8 mouse cellular contexts compared by ENCODE assay signal in genomic region chr15:82016101-82016808, GRCm38 (mm10). TPM values are rescaled to one million over a fixed set of nuclear protein-coding genes. Genes with fewer than 3 reads are reported as not detected.
DNase-seq lines count a peak whose midpoint lies in the region; ATAC-seq and TF ChIP-seq lines count a peak whose summit lies in the region.

No protein-coding gene starts in this region.

- no peak for TF ChIP-seq CTCF in gastrocnemius, adult 2 months (IDR thresholded peaks at IDR 0.05)

- H3K27ac ChIP-seq in gastrocnemius, adult 2 months = peak overlapping the region; percentile 93

- H3K9me3 ChIP-seq in megakaryocyte, embryonic 14.5 days = no peaks in the 10 kb centered on the region

- ATAC-seq in common myeloid progenitor, adult 5-6 weeks (replicated peaks; ENCODE audit: low read depth, poor library complexity, severe bottlenecking) = peak; percentile 94

- peak; percentile 99 for DNase-seq in ZHBTc4 (ENCODE audit: low read depth, low spot score)
- DNase-seq in gastrocnemius, adult 2 months = peak; percentile 99
- peak; percentile 97 for DNase-seq in hindlimb bud, embryonic 11.5 days (ENCODE audit: extremely low spot score, low read depth, low spot score)
- peak; percentile 99 for DNase-seq in left cerebral cortex, adult 8-10 months (ENCODE audit: low spot score in 2 of 2)
- DNase-seq in right cerebral cortex, postnatal 10 days (ENCODE audit: low spot score in 2 of 2) = peak; percentile 100
- peak; percentile 100 for DNase-seq in urinary bladder, postnatal 25 days (ENCODE audit: low spot score)

- H3K27me3 ChIP-seq in megakaryocyte, embryonic 14.5 days (replicated peaks) = no peaks in the 10 kb centered on the region

- intact Hi-C loops in gastrocnemius, adult 2 months (cut with DNase I) = no loop called here

- H3K4me1 ChIP-seq in megakaryocyte, embryonic 14.5 days = peaks cover 64% of the 10 kb centered on the region

- peak overlapping the region; percentile 77 for H3K4me3 ChIP-seq in gastrocnemius, adult 2 months
- peak overlapping the region; percentile 100 for H3K4me3 ChIP-seq in megakaryocyte, embryonic 14.5 days (replicated peaks)

- H3K36me3 ChIP-seq in megakaryocyte, embryonic 14.5 days (replicated peaks; ENCODE audit: low read length) = peaks cover 29% of the 10 kb centered on the region

RNA-seq across cellular contexts. Expression of gene Desi1, which starts 17.4 kb away (rescaled TPM):
- total RNA-seq in common myeloid progenitor, adult 5-6 weeks (2017) = 12.2 and 13.6 TPM in 2 replicates
- total RNA-seq in gastrocnemius, adult 2 months (2021) = 10 to 100 TPM; 14.5 to 20.8 TPM
- total RNA-seq in left cerebral cortex, adult 8-10 months (2022) = 100 to 1,000 TPM in 2 of 4 experiments, 10 to 100 TPM in 2; 81.8 to 126 (median 105) TPM
- polyA plus RNA-seq in megakaryocyte, embryonic 14.5 days (2012; ENCODE audit: insufficient read depth, low replicate concordance) = 53.6 and 99.4 TPM in 2 replicates

RNA-seq across cellular contexts. Expression of gene Xrcc6, which starts 28.6 kb away (rescaled TPM):
- total RNA-seq in common myeloid progenitor, adult 5-6 weeks (2017) = 409 and 444 TPM in 2 replicates
- total RNA-seq in gastrocnemius, adult 2 months (2021) = 10 to 100 TPM; 23.9 to 25.4 TPM
- total RNA-seq in left cerebral cortex, adult 8-10 months (2022) = 10 to 100 TPM; 21.9 to 28.5 (median 26.0) TPM
- 7.9 and 8.1 TPM in 2 replicates for polyA plus RNA-seq in megakaryocyte, embryonic 14.5 days (2012; ENCODE audit: insufficient read depth, low replicate concordance)

RNA-seq across cellular contexts. Expression of gene Snu13, which starts 31.1 kb away (rescaled TPM):
- 197 and 206 TPM in 2 replicates for total RNA-seq in common myeloid progenitor, adult 5-6 weeks (2017)
- 10 to 100 TPM; 44.4 to 61.4 TPM for total RNA-seq in gastrocnemius, adult 2 months (2021)
- total RNA-seq in left cerebral cortex, adult 8-10 months (2022) = 100 to 1,000 TPM; 103 to 133 (median 117) TPM
- 96.3 and 124 TPM in 2 replicates for polyA plus RNA-seq in megakaryocyte, embryonic 14.5 days (2012; ENCODE audit: insufficient read depth, low replicate concordance)

RNA-seq across cellular contexts. Expression of gene 1700029P11Rik, which starts 35.9 kb away (rescaled TPM):
- not detected in 2 replicates for total RNA-seq in common myeloid progenitor, adult 5-6 weeks (2017)
- not detected for total RNA-seq in gastrocnemius, adult 2 months (2021)
- not detected for total RNA-seq in left cerebral cortex, adult 8-10 months (2022)
- polyA plus RNA-seq in megakaryocyte, embryonic 14.5 days (2012; ENCODE audit: insufficient read depth, low replicate concordance) = not detected in 2 replicates

RNA-seq across cellular contexts. Expression of gene 4930407I10Rik, which starts 42.7 kb away (rescaled TPM):
- total RNA-seq in common myeloid progenitor, adult 5-6 weeks (2017) = not detected in 2 replicates
- total RNA-seq in gastrocnemius, adult 2 months (2021) = not detected
- total RNA-seq in left cerebral cortex, adult 8-10 months (2022) = not detected
- not detected in 2 replicates for polyA plus RNA-seq in megakaryocyte, embryonic 14.5 days (2012; ENCODE audit: insufficient read depth, low replicate concordance)

Comparison
In these comparisons a context has a peak if more than half of its experiments do, and no peak if none do; other contexts are left out.
1. Peak in every context shown above with its lines: DNase-seq, ATAC-seq, H3K4me3 ChIP-seq and H3K27ac ChIP-seq.
2. RNA of gene Xrcc6, which starts 28.6 kb away (total RNA-seq): 409 to 444 TPM in common myeloid progenitor, adult 5-6 weeks; 21.9 to 28.5 TPM in left cerebral cortex, adult 8-10 months and 23.9 to 25.4 TPM in gastrocnemius, adult 2 months; every median in the first group is over 10 times any median in the second.